Mouse (Mus musculus): ENCODE results near the gene Rnf19b. TPM values are rescaled to one million over a fixed set of nuclear protein-coding genes. Genes with fewer than 3 reads are reported as not detected.

Rnf19b gene
- polyA plus RNA-seq, 1 experiment from 2014 or later: 8.5 TPM

DNA sequence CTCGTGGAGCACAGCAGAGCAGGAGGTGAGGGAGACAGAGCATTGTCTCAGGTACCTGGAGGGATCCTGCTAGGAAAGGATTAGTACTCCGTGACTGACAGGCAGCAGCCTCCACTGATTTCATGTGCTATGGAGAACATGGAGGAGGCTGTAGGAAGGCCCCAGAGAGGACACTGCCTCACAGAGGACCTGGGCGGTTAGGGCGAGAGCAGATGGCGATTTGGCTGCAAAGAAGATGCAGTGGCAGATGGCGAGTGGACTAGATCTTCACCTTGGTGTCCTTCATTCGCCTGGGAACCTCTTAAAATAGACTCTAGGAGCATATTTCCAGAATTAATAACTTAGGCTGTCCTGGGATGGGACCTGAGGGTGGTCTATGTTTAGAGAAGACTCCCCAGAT is 23.0 kb downstream of the Rnf19b start:
- Histone ChIP-seq H3K9me3 (ENCODE audit: low read depth, low read length) (no peaks in the 10 kb centered on the region; the same call in 1 of the 2 replicates), H3K9ac (no peak overlapping the region; the same call in 1 of the 2 replicates), H3K27ac (ENCODE audit: low read depth) (no peak overlapping the region), H3K4me1 (ENCODE audit: insufficient read depth) (no peaks in the 10 kb centered on the region), H3K27me3 (ENCODE audit: insufficient read depth, low read length) (no peaks in the 10 kb centered on the region), H3K4me2 (no peak overlapping the region), H3K36me3 (ENCODE audit: insufficient read depth) (peaks cover 55% of the 10 kb centered on the region), H3K4me3 (ENCODE audit: low read depth, low read length) (no peak overlapping the region)
- DNase-seq: no peak
- no peak for ATAC-seq (ENCODE audit: insufficient read depth)
- 82% methylated on average over 7 of the region's 7 CpGs for WGBS
- no peak for TF ChIP-seq CTCF (IDR thresholded peaks at IDR 0.05; ENCODE audit: low read depth)

DNA sequence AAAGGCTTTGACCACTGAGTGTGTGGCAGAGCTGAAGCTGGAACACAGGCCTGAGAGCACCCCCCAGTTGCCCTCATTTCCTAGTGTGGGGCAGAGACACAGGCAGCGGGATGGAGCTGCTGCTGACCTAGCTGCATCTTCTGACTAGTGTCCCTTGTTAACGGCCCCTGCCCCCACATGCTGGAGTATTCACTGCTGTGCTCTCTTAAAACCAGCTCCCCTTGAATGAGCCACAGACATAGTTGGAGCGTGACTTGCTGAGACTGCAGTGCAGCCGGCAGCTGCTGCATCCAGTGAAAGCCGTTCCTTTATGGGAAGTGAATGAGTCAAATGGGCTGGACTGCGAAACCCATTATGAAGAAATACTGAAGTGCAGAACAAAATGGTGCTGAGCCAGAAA is 23.4 kb downstream of the Rnf19b start:
- Histone ChIP-seq H3K4me1 (ENCODE audit: insufficient read depth) (no peaks in the 10 kb centered on the region), H3K27ac (ENCODE audit: low read depth) (no peak overlapping the region), H3K36me3 (ENCODE audit: insufficient read depth) (peaks cover 52% of the 10 kb centered on the region), H3K27me3 (ENCODE audit: insufficient read depth, low read length) (no peaks in the 10 kb centered on the region), H3K4me2 (no peak overlapping the region), H3K9ac (no peak overlapping the region), H3K9me3 (ENCODE audit: low read depth, low read length) (no peaks in the 10 kb centered on the region; the same call in 1 of the 2 replicates), H3K4me3 (ENCODE audit: low read depth, low read length) (no peak overlapping the region)
- ATAC-seq (ENCODE audit: insufficient read depth): no peak
- no peak for DNase-seq
- no peak for TF ChIP-seq CTCF (IDR thresholded peaks at IDR 0.05; ENCODE audit: low read depth)
- WGBS: 80% methylated on average over 6 of the region's 6 CpGs

DNA sequence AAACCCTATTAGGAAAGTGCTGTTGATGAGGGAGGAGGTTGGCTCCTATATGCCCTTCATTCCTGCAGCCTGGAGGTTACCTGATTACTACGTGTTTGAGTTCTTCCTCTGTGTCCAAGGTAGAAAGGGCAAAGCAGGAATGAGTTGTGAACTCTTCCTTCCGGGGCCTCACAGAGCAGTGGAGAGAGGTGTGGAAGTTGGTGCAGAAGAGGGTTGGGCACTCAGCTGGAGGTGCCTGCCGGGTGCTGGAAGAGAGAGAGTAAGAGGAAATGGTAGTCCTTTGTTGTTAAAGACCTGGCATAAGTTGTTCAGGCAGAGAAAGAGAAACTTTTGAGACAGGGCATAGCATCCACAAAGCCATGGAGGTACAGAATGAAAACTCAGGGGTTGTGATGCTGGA is 23.9 kb downstream of the Rnf19b start:
- Histone ChIP-seq H3K4me2 (no peak overlapping the region), H3K27me3 (ENCODE audit: insufficient read depth, low read length) (no peaks in the 10 kb centered on the region), H3K4me1 (ENCODE audit: insufficient read depth) (no peaks in the 10 kb centered on the region), H3K9me3 (ENCODE audit: low read depth, low read length) (no peaks in the 10 kb centered on the region; the same call in 1 of the 2 replicates), H3K4me3 (ENCODE audit: low read depth, low read length) (no peak overlapping the region), H3K27ac (ENCODE audit: low read depth) (no peak overlapping the region), H3K9ac (no peak overlapping the region), H3K36me3 (ENCODE audit: insufficient read depth) (peaks cover 47% of the 10 kb centered on the region)
- ATAC-seq (ENCODE audit: insufficient read depth) (no peak), DNase-seq (no peak)
- no peak for TF ChIP-seq CTCF (IDR thresholded peaks at IDR 0.05; ENCODE audit: low read depth)
- 74% methylated on average over 3 of the region's 3 CpGs for WGBS

DNA sequence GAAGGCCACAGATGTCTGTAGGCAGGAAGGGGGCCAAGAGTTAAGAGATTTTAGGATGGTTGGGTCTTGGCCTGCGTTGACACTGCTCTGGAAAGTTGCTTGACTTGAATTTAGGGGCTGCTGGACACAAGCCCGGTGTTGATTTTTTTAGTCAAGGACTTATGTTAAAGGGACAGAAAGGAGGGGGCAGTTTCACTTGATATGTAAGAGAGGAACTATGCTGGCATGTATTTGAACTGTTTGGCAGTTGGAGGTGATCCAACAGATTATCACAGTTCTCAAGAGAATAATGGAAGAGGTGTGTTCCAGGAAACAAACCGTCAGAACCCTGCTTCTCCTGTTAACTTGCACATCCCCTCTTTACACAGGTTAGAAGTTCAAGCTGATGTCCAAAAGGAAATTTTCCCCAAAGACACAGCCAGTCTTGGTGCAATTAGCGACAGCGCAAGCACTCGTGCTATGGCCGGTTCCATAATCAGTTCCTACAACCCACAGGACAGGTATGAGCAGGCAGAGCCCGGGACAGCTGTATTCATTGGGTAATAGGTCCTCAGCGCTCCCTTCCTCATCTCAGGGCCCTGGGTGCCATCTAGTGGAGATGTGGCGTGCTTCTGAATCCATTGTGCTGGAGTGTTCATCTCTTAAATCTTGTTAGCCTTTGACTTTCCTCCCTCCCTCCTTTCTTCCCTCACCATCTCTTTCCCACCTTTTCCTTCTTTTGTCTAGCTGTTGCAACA is 24.5 kb downstream of the Rnf19b start:
- H3K4me3 ChIP-seq (ENCODE audit: low read depth, low read length): no peak overlapping the region
- no peak overlapping the region for H3K9ac ChIP-seq
- no peak overlapping the region for H3K4me2 ChIP-seq
- ATAC-seq (ENCODE audit: insufficient read depth) (peak; percentile 67), DNase-seq (peak; percentile 90)
- 34% methylated on average over 10 of the region's 10 CpGs for WGBS
- H3K27ac ChIP-seq (ENCODE audit: low read depth): no peak overlapping the region
- H3K9me3 ChIP-seq (ENCODE audit: low read depth, low read length): no peaks in the 10 kb centered on the region; the same call in 1 of the 2 replicates
- peak; percentile 88 for TF ChIP-seq CTCF (IDR thresholded peaks at IDR 0.05; ENCODE audit: low read depth)
- H3K4me1 ChIP-seq (ENCODE audit: insufficient read depth): no peaks in the 10 kb centered on the region
- no peaks in the 10 kb centered on the region for H3K27me3 ChIP-seq (ENCODE audit: insufficient read depth, low read length)
- peaks cover 45% of the 10 kb centered on the region for H3K36me3 ChIP-seq (ENCODE audit: insufficient read depth)

DNA sequence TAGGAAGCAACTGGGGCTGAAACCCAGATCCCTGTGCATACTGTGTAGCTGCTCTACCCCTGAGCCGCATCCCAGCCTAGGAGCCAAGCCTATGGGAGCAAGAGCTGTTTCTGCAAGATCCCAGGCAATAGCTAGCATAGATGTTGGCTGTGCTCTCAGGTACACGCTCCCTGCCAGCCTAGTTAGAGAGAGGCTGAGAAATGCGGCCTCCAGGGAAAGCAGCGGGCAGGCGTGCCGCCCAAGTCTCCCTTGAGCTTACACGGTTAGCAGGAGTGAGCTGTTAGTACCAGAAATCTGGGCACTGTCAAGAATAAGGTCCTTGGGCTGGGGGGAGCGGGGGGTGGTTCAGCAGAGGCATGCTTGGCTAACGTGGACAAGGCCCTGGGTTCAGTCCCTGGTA is 26.8 kb downstream of the Rnf19b start:
- Histone ChIP-seq H3K4me2 (no peak overlapping the region), H3K4me1 (ENCODE audit: insufficient read depth) (no peaks in the 10 kb centered on the region), H3K9me3 (ENCODE audit: low read depth, low read length) (no peaks in the 10 kb centered on the region), H3K27ac (ENCODE audit: low read depth) (no peak overlapping the region), H3K4me3 (ENCODE audit: low read depth, low read length) (no peak overlapping the region), H3K36me3 (ENCODE audit: insufficient read depth) (peaks cover 25% of the 10 kb centered on the region), H3K9ac (no peak overlapping the region), H3K27me3 (ENCODE audit: insufficient read depth, low read length) (no peaks in the 10 kb centered on the region)
- 89% methylated on average over 9 of the region's 9 CpGs for WGBS
- DNase-seq (no peak), ATAC-seq (ENCODE audit: insufficient read depth) (no peak)
- TF ChIP-seq CTCF (IDR thresholded peaks at IDR 0.05; ENCODE audit: low read depth): no peak

DNA sequence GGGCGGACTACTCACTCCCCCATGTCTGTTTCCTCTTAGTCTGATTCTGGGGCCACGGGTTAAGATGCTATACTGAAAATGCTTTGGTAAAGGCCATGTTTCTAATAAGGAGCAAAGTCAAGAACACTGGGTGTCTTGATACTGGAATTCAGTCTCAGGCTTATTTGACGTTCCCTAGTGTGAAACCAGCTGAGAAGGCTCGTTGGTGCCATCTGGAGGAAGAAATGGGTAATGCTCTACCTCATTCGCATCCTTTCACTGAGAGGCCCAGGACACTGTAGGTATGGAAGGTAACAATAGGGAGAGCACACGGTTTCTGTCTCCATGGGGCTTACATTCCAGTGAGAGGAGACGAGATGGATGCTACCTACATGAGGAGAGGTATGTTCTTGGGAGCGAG is 28.0 kb downstream of the Rnf19b start:
- Histone ChIP-seq H3K27ac (ENCODE audit: low read depth) (no peak overlapping the region), H3K27me3 (ENCODE audit: insufficient read depth, low read length) (no peaks in the 10 kb centered on the region), H3K4me3 (ENCODE audit: low read depth, low read length) (no peak overlapping the region), H3K4me1 (ENCODE audit: insufficient read depth) (no peaks in the 10 kb centered on the region), H3K9ac (no peak overlapping the region), H3K9me3 (ENCODE audit: low read depth, low read length) (no peaks in the 10 kb centered on the region), H3K36me3 (ENCODE audit: insufficient read depth) (peaks cover 13% of the 10 kb centered on the region), H3K4me2 (no peak overlapping the region)
- peak; percentile 94 for TF ChIP-seq CTCF (IDR thresholded peaks at IDR 0.05; ENCODE audit: low read depth)
- 27% methylated on average over 8 of the region's 8 CpGs for WGBS
- DNase-seq: peak; percentile 90
- no peak; the same call in 1 of the 2 replicates for ATAC-seq (ENCODE audit: insufficient read depth)

DNA sequence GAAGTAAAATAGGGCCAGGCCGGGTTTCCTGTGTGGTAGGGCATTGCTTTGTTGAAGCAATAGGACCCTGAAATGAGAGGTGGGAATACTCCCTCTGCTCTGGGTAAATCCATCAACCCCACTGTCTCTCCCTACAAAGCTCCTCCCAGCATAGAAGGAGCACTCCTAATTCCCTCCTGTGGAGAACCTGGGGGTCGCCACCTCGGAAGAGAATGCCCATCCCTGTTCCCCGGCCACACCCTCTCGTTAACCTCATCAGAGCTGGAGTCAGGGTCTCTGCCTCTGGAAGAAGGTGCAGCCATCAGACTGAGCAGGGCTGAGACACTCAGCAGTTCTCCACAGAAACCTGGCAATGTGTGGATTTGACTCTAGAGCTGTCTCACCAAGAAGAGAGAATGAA is 29.8 kb downstream of the Rnf19b start:
- Histone ChIP-seq H3K9me3 (ENCODE audit: low read depth, low read length) (no peaks in the 10 kb centered on the region), H3K36me3 (ENCODE audit: insufficient read depth) (peaks cover 4% of the 10 kb centered on the region), H3K4me2 (no peak overlapping the region), H3K9ac (no peak overlapping the region), H3K27me3 (ENCODE audit: insufficient read depth, low read length) (no peaks in the 10 kb centered on the region), H3K4me3 (ENCODE audit: low read depth, low read length) (no peak overlapping the region), H3K27ac (ENCODE audit: low read depth) (no peak overlapping the region), H3K4me1 (ENCODE audit: insufficient read depth) (no peaks in the 10 kb centered on the region)
- DNase-seq: no peak
- 45% methylated on average over 5 of the region's 5 CpGs for WGBS
- no peak for ATAC-seq (ENCODE audit: insufficient read depth)
- TF ChIP-seq CTCF (IDR thresholded peaks at IDR 0.05; ENCODE audit: low read depth): no peak
